Mouse (Mus musculus): ENCODE data around the gene Ndufv3.

DNA sequence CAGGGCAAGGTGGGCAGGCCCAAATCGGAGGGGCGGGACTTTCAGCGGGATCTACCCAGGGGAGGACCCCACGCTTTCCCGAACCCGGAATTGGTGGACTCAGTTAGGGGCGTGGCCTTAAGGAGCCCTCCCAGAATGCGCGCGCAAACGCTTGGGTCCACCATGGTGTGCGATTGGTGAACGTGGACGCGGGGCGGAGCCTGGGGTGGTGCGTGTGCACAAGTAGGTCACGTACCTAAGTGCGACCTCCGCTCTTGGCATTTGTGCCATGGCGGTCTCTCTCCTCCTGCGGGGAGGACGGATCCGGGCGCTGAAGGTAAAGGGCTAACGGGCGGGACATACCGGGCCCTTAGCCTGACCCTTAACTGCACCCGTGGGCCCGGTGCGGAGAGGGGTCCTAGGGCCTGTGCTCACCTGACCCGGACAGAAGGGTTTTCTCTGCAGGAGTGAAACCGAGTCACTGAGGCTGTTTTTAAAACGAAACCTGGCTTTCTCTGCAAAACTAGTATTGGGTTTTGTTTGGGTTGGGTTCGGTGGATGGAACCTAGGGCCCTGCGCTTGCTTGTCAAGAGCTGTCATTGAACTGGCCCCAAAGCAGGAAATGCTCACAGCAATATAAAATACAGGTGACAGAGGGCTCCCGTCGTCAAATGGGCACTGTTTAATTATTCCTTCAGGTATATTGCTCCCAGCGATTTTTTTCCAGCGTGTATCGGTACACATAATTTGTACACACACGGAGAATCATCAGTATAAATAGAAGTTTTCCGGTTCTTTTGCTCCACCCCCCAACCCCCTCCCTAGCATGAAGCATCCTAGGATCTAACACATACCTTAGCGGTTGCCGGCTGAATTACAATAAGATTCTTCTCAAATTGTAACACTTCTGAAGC, at the start of gene Ndufv3, which contains the start of gene Wdr4:
- TF ChIP-seq CTCF (IDR thresholded peaks at IDR 0.05; ENCODE audit: borderline replicate concordance, insufficient read depth, low read depth, low read length) (no peak), POLR2A (IDR thresholded peaks at IDR 0.05; ENCODE audit: borderline replicate concordance, insufficient read depth, low read length) (peak; percentile 95)

All from cerebellum, adult 2 months (tissue).